Mouse (Mus musculus) limb, embryonic 11.5 days (tissue): ENCODE data around the gene Dop1b. TPM values are rescaled to one million over a fixed set of nuclear protein-coding genes. Genes with fewer than 3 reads are reported as not detected.
A peak's percentile ranks its signal among the peaks of the same experiment; 100 is the strongest.
"Not testable (repeated sequence)": the region's sequence is repeated elsewhere in the genome, so short reads cannot be mapped to it uniquely, and the experiment has no call there.

ENCODE experiments used
- ATAC-seq: fragments of 200-750 bp; cut with Nextera tagmentation; 2 replicates; pipeline ENCODE4 v1.8.0; 2017; ENCODE audit warnings: low read depth; ENCODE audit not compliant: insufficient number of reproducible peaks, low FRiP score, low TSS enrichment
- DNase-seq: peaks from one replicate; pipeline ENCODE4 v3.0.0-alpha.2; 2015; ENCODE audit warnings: low spot score
- H3K27ac ChIP-seq: fragments of 300-500 bp; sonication (generic); replicated peaks from 2 replicates; pipeline ENCODE4 v1.5.1; 2014; ENCODE audit warnings: low read depth, mild to moderate bottlenecking, low read length
- H3K27me3 ChIP-seq: fragments of 300-500 bp; sonication (generic); 2 replicates; pipeline ENCODE4 v1.6.1; 2014; ENCODE audit warnings: mild to moderate bottlenecking, low read length, mixed read lengths; ENCODE audit not compliant: control insufficient read depth, insufficient read depth
- H3K36me3 ChIP-seq: fragments of 300-500 bp; sonication (generic); 2 replicates; pipeline ENCODE4 v1.6.1; 2014; ENCODE audit warnings: mild to moderate bottlenecking, low read length, moderate library complexity, mixed read lengths; ENCODE audit not compliant: control insufficient read depth, insufficient read depth
- H3K4me1 ChIP-seq: fragments of 300-500 bp; sonication (generic); 2 replicates; pipeline ENCODE4 v1.6.1; 2014; ENCODE audit warnings: low read length, mixed read lengths; ENCODE audit not compliant: control insufficient read depth, insufficient read depth
- H3K4me2 ChIP-seq: fragments of 300-500 bp; sonication (generic); 2 replicates; pipeline ENCODE4 v1.6.1; 2014; ENCODE audit warnings: low read depth, mild to moderate bottlenecking, moderate library complexity; ENCODE audit not compliant: severe bottlenecking
- H3K4me3 ChIP-seq: fragments of 300-500 bp; sonication (generic); 2 replicates; pipeline ENCODE4 v1.5.1; 2014; ENCODE audit warnings: low read depth, low read length
- H3K9ac ChIP-seq: fragments of 300-500 bp; sonication (generic); 2 replicates; pipeline ENCODE4 v1.6.1; 2014; ENCODE audit warnings: mild to moderate bottlenecking, low read length
- H3K9me3 ChIP-seq: fragments of 300-500 bp; sonication (generic); 2 replicates; pipeline ENCODE4 v1.6.1; 2016; ENCODE audit warnings: low read length; ENCODE audit not compliant: control insufficient read depth
- WGBS: fragments of 180-500 bp; shearing (Covaris S2); extraction: QIAGEN DNeasy Blood & Tissue Kit; methylation state at CpG from one replicate; pipeline ENCODE4 v1.1.7; 2014; 5-methylcytosine and 5-hydroxymethylcytosine counted together
- polyA plus RNA-seq: library from polyadenylated mRNA; unstranded; fragments of >200 nt; fragmentation: Nextera tagmentation; extraction: Ambion mirVana; gene quantifications from 2 replicates; pipeline ENCODE4 v1.2.1, GENCODE M21; 2014

Gene Dop1b
- 7.2 and 7.7 TPM in 2 replicates for polyA plus RNA-seq

GRCm38 (mm10) chr16:93711411-93712188 is at the start of gene Dop1b:
Gene Dop1b (plus strand): TSS chr16:93711904.
- H3K36me3 ChIP-seq = no peaks in the 10 kb centered on the region
- WGBS = under 1% methylated on average over 69 of the region's 77 CpGs
- no peaks in the 10 kb centered on the region for H3K9me3 ChIP-seq
- peak within 1 kb of the TSS; percentile 68 for H3K4me3 ChIP-seq
- peak within 1 kb of the TSS; percentile 98 for H3K4me2 ChIP-seq
- H3K27ac ChIP-seq = no peak within 1 kb of the TSS
- peak; percentile 93 for ATAC-seq
- H3K9ac ChIP-seq = peak within 1 kb of the TSS; percentile 70
- H3K27me3 ChIP-seq = peaks cover 10% of the 10 kb centered on the region
- peak; percentile 100 for DNase-seq
- 0 out of 2 replicates have a peak, but pooled peaks cover 10% of the 10 kb centered on the region for H3K4me1 ChIP-seq

- Histone ChIP-seq H3K27me3 (no peaks in the 10 kb centered on the region), H3K4me1 (no peaks in the 10 kb centered on the region), H3K27ac (no peak overlapping the region), H3K4me3 (no peak overlapping the region), H3K4me2 (no peak overlapping the region), H3K36me3 (no peaks in the 10 kb centered on the region), H3K9ac (no peak overlapping the region), H3K9me3 (peaks cover 6% of the 10 kb centered on the region)
- DNase-seq (no peak), ATAC-seq (no peak)
These were observed 43.7 kb upstream of the Dop1b start for GRCm38 (mm10) chr16:93667976-93668375.

GRCm38 (mm10) chr16:93669521-93669920 is 42.2 kb upstream of the Dop1b start:
- H3K4me2 ChIP-seq = no peak overlapping the region
- DNase-seq = no peak

GRCm38 (mm10) chr16:93670466-93670865 is 41.2 kb upstream of the Dop1b start:
- not testable (repeated sequence) for H3K36me3 ChIP-seq, H3K27me3 ChIP-seq, H3K9ac ChIP-seq, H3K27ac ChIP-seq, H3K4me2 ChIP-seq, DNase-seq, H3K9me3 ChIP-seq, H3K4me1 ChIP-seq, ATAC-seq, H3K4me3 ChIP-seq
- WGBS = 38% methylated on average over 4 of the region's 4 CpGs

More at GRCm38 (mm10) chr16:93669521-93669920, 42.2 kb upstream of the Dop1b start:
- ATAC-seq = no peak
- no peak overlapping the region for H3K9ac ChIP-seq
- H3K27me3 ChIP-seq = no peaks in the 10 kb centered on the region
- no peaks in the 10 kb centered on the region for H3K4me1 ChIP-seq
- peaks cover 6% of the 10 kb centered on the region for H3K9me3 ChIP-seq
- H3K4me3 ChIP-seq = no peak overlapping the region
- no peak overlapping the region for H3K27ac ChIP-seq
- H3K36me3 ChIP-seq = no peaks in the 10 kb centered on the region

- ATAC-seq (no peak), DNase-seq (no peak)
- 90% methylated on average over 5 of the region's 5 CpGs for WGBS
- Histone ChIP-seq H3K9ac (no peak overlapping the region), H3K9me3 (peaks cover 6% of the 10 kb centered on the region), H3K4me1 (no peaks in the 10 kb centered on the region), H3K4me3 (no peak overlapping the region), H3K4me2 (no peak overlapping the region), H3K36me3 (no peaks in the 10 kb centered on the region), H3K27me3 (no peaks in the 10 kb centered on the region), H3K27ac (no peak overlapping the region)
These were observed 40.6 kb upstream of the Dop1b start for GRCm38 (mm10) chr16:93671064-93671463.

GRCm38 (mm10) chr16:93676376-93676775 is 35.3 kb upstream of the Dop1b start:
- Histone ChIP-seq H3K9ac (no peak overlapping the region), H3K4me1 (no peaks in the 10 kb centered on the region), H3K36me3 (no peaks in the 10 kb centered on the region), H3K27me3 (no peaks in the 10 kb centered on the region), H3K4me2 (no peak overlapping the region), H3K27ac (no peak overlapping the region), H3K4me3 (no peak overlapping the region), H3K9me3 (peaks cover 5% of the 10 kb centered on the region; the same call in 1 of the 2 replicates)
- WGBS = 77% methylated on average over 5 of the region's 5 CpGs
- DNase-seq (no peak), ATAC-seq (no peak)

GRCm38 (mm10) chr16:93678206-93678605 is 33.5 kb upstream of the Dop1b start:
- ATAC-seq (no peak), DNase-seq (no peak)
- Histone ChIP-seq H3K4me2 (no peak overlapping the region), H3K9ac (no peak overlapping the region), H3K27me3 (peaks cover 14% of the 10 kb centered on the region), H3K9me3 (peaks cover 5% of the 10 kb centered on the region; the same call in 1 of the 2 replicates), H3K36me3 (no peaks in the 10 kb centered on the region), H3K27ac (no peak overlapping the region), H3K4me1 (peaks cover 2% of the 10 kb centered on the region; the same call in 1 of the 2 replicates), H3K4me3 (no peak overlapping the region)
- 82% methylated on average over 4 of the region's 4 CpGs for WGBS

- Histone ChIP-seq H3K4me1 (peaks cover 7% of the 10 kb centered on the region), H3K27ac (no peak overlapping the region), H3K4me3 (no peak overlapping the region), H3K4me2 (no peak overlapping the region), H3K27me3 (peaks cover 24% of the 10 kb centered on the region), H3K36me3 (no peaks in the 10 kb centered on the region), H3K9me3 (peaks cover 5% of the 10 kb centered on the region; the same call in 1 of the 2 replicates), H3K9ac (no peak overlapping the region)
- no peak for ATAC-seq
- 69% methylated on average over 9 of the region's 9 CpGs for WGBS
- DNase-seq = no peak
These were observed 32.5 kb upstream of the Dop1b start for GRCm38 (mm10) chr16:93679165-93679564.
